Mouse (Mus musculus): ENCODE data around the gene Btbd16.

Btbd16 gene

GRCm38 (mm10) chr7:130864711-130865110, 90.8 kb downstream of the Btbd16 start:
- DNase-seq (ENCODE audit: low spot score): no peak

- peak; percentile 82 for DNase-seq (ENCODE audit: low spot score)
These were observed 92.0 kb downstream of the Btbd16 start, which contains the start of gene Plekha1 for GRCm38 (mm10) chr7:130865613-130866591. TSS of gene Plekha1 (plus strand) at chr7:130865756.

- DNase-seq (ENCODE audit: low spot score): no peak
These were observed 92.8 kb downstream of the Btbd16 start for GRCm38 (mm10) chr7:130866640-130867039.

GRCm38 (mm10) chr7:130867256-130867655, 93.4 kb downstream of the Btbd16 start:
- no peak for DNase-seq (ENCODE audit: low spot score)
